Mouse (Mus musculus) myocyte (in vitro differentiated cells): ENCODE measurements around the gene Alk.

Source experiments
- CEBPB ChIP-seq: IDR thresholded peaks from 2 replicates; pipeline ENCODE4 v1.6.1; 2011; ENCODE audit warnings: mild to moderate bottlenecking, moderate library complexity; ENCODE audit not compliant: poor library complexity, insufficient read depth, severe bottlenecking
- MAX ChIP-seq: IDR thresholded peaks from one replicate; pipeline ENCODE4 v1.6.1; 2011; ENCODE audit warnings: low read depth, mild to moderate bottlenecking, control low read depth
- MYOG ChIP-seq, 3 experiments: IDR thresholded peaks; one replicate each; pipeline ENCODE4 v1.6.1; 2011; ENCODE audit warnings: control low read depth in 2 of 3, low read depth in 2 of 3, mild to moderate bottlenecking in 2 of 3; ENCODE audit not compliant: insufficient read length in 2 of 3, control insufficient read depth in 1 of 3, insufficient read depth in 1 of 3
- POLR2A ChIP-seq: IDR thresholded peaks from one replicate; pipeline ENCODE4 v1.6.1; 2011; ENCODE audit warnings: low read depth, mild to moderate bottlenecking, control low read depth, moderate library complexity; ENCODE audit not compliant: insufficient read length
- REST ChIP-seq: IDR thresholded peaks from one replicate; pipeline ENCODE4 v1.6.1; 2011; ENCODE audit warnings: mild to moderate bottlenecking, control low read depth, moderate library complexity; ENCODE audit not compliant: insufficient read depth, insufficient read length
- TCF12 ChIP-seq: IDR thresholded peaks from one replicate; pipeline ENCODE4 v1.6.1; 2011; ENCODE audit warnings: mild to moderate bottlenecking, control low read depth; ENCODE audit not compliant: poor library complexity, insufficient read depth, severe bottlenecking
- USF1 ChIP-seq: IDR thresholded peaks from one replicate; pipeline ENCODE4 v1.6.1; 2011; ENCODE audit warnings: low read depth, mild to moderate bottlenecking, control low read depth, moderate library complexity

DNA sequence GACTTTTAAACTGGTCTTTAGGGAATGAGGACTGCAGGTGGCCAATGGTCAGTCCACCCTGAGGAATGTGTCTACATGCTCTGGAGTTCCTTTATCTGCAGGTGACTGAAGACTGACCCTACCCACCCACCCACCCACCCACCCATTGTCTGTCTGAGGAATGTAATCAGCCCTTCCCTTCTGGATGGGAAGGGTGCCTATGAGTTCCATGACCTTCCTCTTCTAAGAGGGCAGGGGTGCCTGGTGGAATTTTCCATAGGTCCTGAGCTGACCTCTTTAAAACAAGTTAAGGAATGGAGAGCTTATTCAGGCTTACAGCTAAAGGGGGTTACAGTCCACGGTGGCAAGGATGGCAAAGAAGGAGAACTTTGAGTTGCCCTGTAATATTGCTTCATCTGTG, 43.7 kb downstream of the Alk start:
- no peak for TF ChIP-seq REST
- no peak for TF ChIP-seq POLR2A
- TF ChIP-seq TCF12: no peak
- no peak for TF ChIP-seq USF1
- TF ChIP-seq MAX: no peak
- no peak for TF ChIP-seq MYOG (IDR thresholded peaks at IDR 0.05; ENCODE audit: control insufficient read depth in 1 of 3, insufficient read depth in 1 of 3, insufficient read length in 2 of 3, low read depth in 2 of 3)
- no peak for TF ChIP-seq CEBPB
